Mouse (Mus musculus): ENCODE data around the gene Fkbp8. TPM values are rescaled to one million over a fixed set of nuclear protein-coding genes. Genes with fewer than 3 reads are reported as not detected.
A peak's percentile ranks its signal among the peaks of the same experiment; 100 is the strongest.

The Fkbp8 gene
- 406 and 425 TPM in 2 replicates for polyA plus RNA-seq (2015; fragmentation: Nextera tagmentation; extraction: Ambion mirVana)

DNA sequence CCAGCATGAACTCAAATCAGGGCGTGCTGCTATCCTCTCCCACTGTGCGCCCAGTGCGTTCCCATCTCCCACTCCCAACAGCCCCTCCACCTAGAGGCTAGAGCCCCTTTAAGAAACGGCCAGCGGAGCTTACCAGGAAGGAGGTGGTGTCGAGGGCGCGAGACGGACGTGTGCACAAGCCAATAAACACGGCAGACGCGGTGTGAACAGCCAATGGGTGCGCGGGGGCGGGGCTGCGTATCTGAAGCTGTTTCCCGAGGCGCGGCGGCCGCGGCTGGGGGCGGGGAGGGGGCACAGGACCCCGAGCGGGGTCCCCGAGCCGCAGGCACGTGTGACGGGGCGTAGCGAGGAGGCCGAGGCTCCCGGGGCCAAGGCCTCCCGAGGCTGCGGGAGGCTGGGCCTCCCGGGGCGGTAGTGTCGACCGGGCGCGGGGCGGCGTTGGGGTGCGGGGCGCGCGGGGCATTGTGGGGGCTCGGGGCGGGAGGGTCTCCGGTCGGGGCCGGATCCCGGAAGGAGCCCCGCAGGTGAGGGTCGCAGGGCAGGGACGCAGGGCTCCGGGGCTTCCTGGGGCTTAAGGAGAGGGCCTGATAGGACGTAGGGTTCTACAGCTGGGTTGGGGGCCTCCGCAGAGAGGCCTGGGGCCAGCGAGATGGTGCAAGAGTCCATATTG lies at the start of gene Fkbp8, which contains the start of gene Kxd1:
Gene Fkbp8 (plus strand): TSS at position 213 of the 670 bp plus-strand sequence.
Gene Kxd1 (minus strand): TSS at position 445 of the 670 bp plus-strand sequence.
- Histone ChIP-seq H3K27me3 (ENCODE audit: control insufficient read depth, insufficient read depth, low read depth, low read length) (no peaks in the 10 kb centered on the region), H3K9me3 (replicated peaks; ENCODE audit: control insufficient read depth, low read length, poor library complexity, severe bottlenecking) (no peaks in the 10 kb centered on the region), H3K4me2 (ENCODE audit: low read length) (peak within 1 kb of the TSS; percentile 75), H3K9ac (ENCODE audit: low read depth, low read length) (peak within 1 kb of the TSS; percentile 97), H3K36me3 (ENCODE audit: control insufficient read depth, insufficient read depth, low read length) (peaks cover 19% of the 10 kb centered on the region), H3K27ac (ENCODE audit: low read length) (peak within 1 kb of the TSS; percentile 93), H3K4me3 (ENCODE audit: low read depth, low read length) (peak within 1 kb of the TSS; percentile 81), H3K4me1 (ENCODE audit: control insufficient read depth, insufficient read depth, low read length) (peaks cover 16% of the 10 kb centered on the region)
- ATAC-seq, result peak; percentile 93
- under 1% methylated on average over 34 of the region's 61 CpGs for WGBS

DNA sequence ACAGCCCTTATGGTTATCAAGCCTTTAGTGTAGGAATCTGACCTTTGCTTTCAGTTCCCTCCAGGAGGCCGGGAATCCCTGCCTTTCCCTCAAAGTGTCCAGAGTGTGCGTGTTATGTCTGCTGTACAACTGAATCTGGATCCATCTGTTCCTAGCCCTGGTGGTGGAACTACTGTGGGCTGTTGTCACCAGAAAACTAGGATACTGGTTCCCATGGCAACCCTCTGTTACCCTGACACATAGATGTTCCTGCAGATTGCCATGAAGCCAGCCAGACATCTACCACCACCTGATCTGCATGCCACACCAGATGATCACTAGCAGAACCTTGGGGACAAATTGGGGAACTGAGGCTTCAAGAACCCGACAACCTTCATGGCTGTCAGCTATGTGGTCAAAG lies 45.6 kb upstream of the Fkbp8 start:
- Histone ChIP-seq H3K4me2 (ENCODE audit: low read length) (no peak overlapping the region), H3K9ac (ENCODE audit: low read depth, low read length) (no peak overlapping the region), H3K9me3 (replicated peaks; ENCODE audit: control insufficient read depth, low read length, poor library complexity, severe bottlenecking) (no peaks in the 10 kb centered on the region), H3K36me3 (ENCODE audit: control insufficient read depth, insufficient read depth, low read length) (peaks cover 2% of the 10 kb centered on the region; the same call in 1 of the 2 replicates), H3K4me3 (ENCODE audit: low read depth, low read length) (no peak overlapping the region), H3K4me1 (ENCODE audit: control insufficient read depth, insufficient read depth, low read length) (peaks cover 14% of the 10 kb centered on the region), H3K27ac (ENCODE audit: low read length) (no peak overlapping the region), H3K27me3 (ENCODE audit: control insufficient read depth, insufficient read depth, low read depth, low read length) (peaks cover 26% of the 10 kb centered on the region)
- ATAC-seq, result no peak
- 89% methylated on average over 3 of the region's 3 CpGs for WGBS

DNA sequence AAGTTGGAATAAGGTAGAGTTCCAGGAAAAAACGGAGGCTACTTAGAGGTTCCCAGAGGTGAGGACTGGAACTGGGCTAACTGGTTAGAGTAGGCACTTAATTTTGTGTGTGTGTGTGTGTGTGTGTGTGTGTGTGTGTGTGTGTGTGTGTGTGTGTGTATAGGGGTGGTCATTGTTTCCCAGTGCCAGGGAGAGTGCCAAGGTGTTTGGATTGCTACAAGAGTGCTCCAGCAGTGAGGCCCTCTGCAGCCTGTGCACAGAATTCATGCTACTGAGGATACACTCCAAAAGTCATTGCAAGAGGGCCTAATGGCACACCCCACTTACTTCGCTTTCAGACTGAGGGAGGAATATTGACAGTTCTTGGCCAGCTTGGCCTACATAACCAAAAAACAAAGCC lies 44.6 kb upstream of the Fkbp8 start:
- peaks cover 2% of the 10 kb centered on the region; the same call in 1 of the 2 replicates for H3K36me3 ChIP-seq (ENCODE audit: control insufficient read depth, insufficient read depth, low read length)
- H3K9me3 ChIP-seq (replicated peaks; ENCODE audit: control insufficient read depth, low read length, poor library complexity, severe bottlenecking), result no peaks in the 10 kb centered on the region
- H3K4me1 ChIP-seq (ENCODE audit: control insufficient read depth, insufficient read depth, low read length), result peaks cover 10% of the 10 kb centered on the region
- no peak overlapping the region for H3K27ac ChIP-seq (ENCODE audit: low read length)
- H3K27me3 ChIP-seq (ENCODE audit: control insufficient read depth, insufficient read depth, low read depth, low read length), result peaks cover 26% of the 10 kb centered on the region
- ATAC-seq, result no peak
- WGBS, result 65% methylated on average over 2 of the region's 2 CpGs
- no peak overlapping the region for H3K9ac ChIP-seq (ENCODE audit: low read depth, low read length)
- no peak overlapping the region for H3K4me2 ChIP-seq (ENCODE audit: low read length)
- H3K4me3 ChIP-seq (ENCODE audit: low read depth, low read length), result no peak overlapping the region

DNA sequence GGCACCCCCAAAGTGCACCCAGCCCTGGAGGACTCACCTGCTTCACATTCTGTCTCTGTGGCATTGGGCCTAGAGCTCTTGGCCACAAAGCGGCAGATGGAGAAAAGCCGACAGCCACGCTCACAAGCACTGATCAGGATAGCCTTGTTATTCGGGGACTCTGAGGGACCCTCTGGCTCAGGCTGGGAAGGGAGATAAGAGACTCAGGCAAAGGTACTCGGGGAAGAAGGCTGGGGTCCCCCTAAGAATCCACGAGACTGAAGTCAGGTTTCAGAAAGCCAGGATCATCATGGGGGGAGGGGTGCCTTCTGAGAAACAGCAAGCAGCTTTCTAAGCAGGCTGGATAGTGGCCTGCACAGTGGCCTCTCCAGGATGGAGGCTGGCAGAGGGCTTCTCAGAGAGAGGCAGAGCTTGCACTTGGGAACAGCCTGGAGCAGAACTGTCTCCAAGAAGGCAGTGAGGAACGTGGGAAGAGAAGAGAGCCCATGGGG lies 41.3 kb upstream of the Fkbp8 start:
- H3K27ac ChIP-seq (ENCODE audit: low read length), result no peak overlapping the region
- H3K4me1 ChIP-seq (ENCODE audit: control insufficient read depth, insufficient read depth, low read length), result peaks cover 26% of the 10 kb centered on the region
- H3K27me3 ChIP-seq (ENCODE audit: control insufficient read depth, insufficient read depth, low read depth, low read length), result peaks cover 41% of the 10 kb centered on the region
- peak overlapping the region; percentile 67 for H3K4me3 ChIP-seq (ENCODE audit: low read depth, low read length)
- H3K9me3 ChIP-seq (replicated peaks; ENCODE audit: control insufficient read depth, low read length, poor library complexity, severe bottlenecking), result no peaks in the 10 kb centered on the region
- H3K36me3 ChIP-seq (ENCODE audit: control insufficient read depth, insufficient read depth, low read length), result peaks cover 2% of the 10 kb centered on the region; the same call in 1 of the 2 replicates
- H3K4me2 ChIP-seq (ENCODE audit: low read length), result peak overlapping the region; percentile 83
- 36% methylated on average over 7 of the region's 7 CpGs for WGBS
- no peak for ATAC-seq
- H3K9ac ChIP-seq (ENCODE audit: low read depth, low read length), result peak overlapping the region; percentile 90

DNA sequence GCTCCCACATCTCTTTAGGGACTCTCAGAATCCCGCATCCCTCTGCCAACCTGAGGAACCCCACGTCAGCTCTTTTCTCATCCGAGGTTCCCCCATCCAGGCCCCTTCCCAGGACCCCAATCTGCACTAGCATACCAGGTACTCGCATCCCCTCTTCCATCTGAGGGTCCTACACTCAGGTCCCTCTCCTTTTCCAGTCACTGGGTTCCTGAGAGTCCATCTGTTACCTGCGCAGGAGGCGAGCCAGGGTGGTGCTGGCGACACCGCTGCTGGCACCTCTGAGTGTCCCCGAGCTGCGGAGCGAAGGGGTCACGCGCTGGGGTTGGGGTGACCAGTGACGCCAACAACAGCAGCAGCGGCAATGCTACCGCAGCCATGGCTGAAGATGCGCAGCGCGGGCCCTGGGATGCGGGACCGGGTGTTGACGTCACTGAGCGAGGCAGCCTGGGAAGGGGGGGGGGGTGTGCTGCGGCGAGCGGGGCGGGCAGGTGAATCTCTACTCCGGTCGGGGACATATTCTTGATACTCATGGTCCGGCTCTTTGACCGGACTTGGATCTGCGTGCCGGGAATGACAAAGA lies 40.5 kb upstream of the Fkbp8 start, which contains the start of gene Tmem59l:
Gene Tmem59l (minus strand): TSS at position 418 of the 580 bp plus-strand sequence.
- Histone ChIP-seq H3K4me2 (ENCODE audit: low read length) (peak within 1 kb of the TSS; percentile 83), H3K9ac (ENCODE audit: low read depth, low read length) (peak within 1 kb of the TSS; percentile 90), H3K27ac (ENCODE audit: low read length) (peak within 1 kb of the TSS; percentile 43; the same call in 1 of the 2 replicates), H3K4me3 (ENCODE audit: low read depth, low read length) (peak within 1 kb of the TSS; percentile 67), H3K4me1 (ENCODE audit: control insufficient read depth, insufficient read depth, low read length) (peaks cover 26% of the 10 kb centered on the region), H3K36me3 (ENCODE audit: control insufficient read depth, insufficient read depth, low read length) (peaks cover 2% of the 10 kb centered on the region; the same call in 1 of the 2 replicates), H3K27me3 (ENCODE audit: control insufficient read depth, insufficient read depth, low read depth, low read length) (peaks cover 49% of the 10 kb centered on the region), H3K9me3 (replicated peaks; ENCODE audit: control insufficient read depth, low read length, poor library complexity, severe bottlenecking) (no peaks in the 10 kb centered on the region)
- ATAC-seq, result peak; percentile 84
- 4% methylated on average over 33 of the region's 33 CpGs for WGBS

DNA sequence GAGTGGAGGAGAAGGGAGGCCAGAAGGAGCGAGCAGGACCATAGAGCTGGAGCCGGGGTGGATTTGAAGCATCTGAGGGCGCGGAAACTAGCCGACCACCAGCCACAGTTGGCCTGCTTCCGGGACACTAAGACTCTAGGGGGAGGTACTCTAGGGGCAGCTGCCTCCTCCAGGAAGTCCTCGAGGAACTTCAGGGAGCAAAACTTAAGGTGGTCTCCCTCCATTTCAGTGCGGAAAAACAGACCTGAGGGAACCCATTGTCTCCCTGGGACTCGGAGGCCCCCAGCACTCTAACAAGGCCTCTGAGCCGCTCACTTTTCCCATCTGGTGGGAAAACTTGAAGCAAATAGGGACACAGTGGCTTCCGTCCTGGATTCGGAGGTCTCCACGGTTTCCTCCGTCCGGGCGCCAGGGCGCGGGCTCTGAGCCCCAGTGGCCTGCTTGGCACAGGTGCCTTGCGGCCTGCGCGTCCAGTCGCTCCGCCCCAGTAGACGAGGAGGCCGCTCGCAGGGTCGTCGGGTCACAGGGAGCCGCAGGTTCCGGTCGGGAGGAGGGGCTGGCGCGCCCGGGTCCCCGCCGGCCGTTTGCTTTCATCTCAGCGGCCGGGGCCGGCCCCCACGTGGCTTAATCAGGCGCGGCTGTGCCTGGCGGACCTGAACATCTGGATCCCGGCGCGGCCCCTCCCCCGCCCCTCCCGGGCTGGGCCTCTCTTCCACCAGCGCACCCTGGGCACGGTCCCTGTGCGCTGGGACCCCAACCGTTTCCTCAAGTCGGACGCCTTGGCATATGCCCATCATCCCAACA lies 39.3 kb upstream of the Fkbp8 start:
- 2% methylated on average over 54 of the region's 55 CpGs for WGBS
- H3K9ac ChIP-seq (ENCODE audit: low read depth, low read length), result peak overlapping the region; percentile 53

GRCm38 (mm10) chr8:70488931-70489470 lies 38.5 kb upstream of the Fkbp8 start:
- Histone ChIP-seq H3K9me3 (replicated peaks; ENCODE audit: control insufficient read depth, low read length, poor library complexity, severe bottlenecking) (no peaks in the 10 kb centered on the region), H3K27ac (ENCODE audit: low read length) (no peak overlapping the region), H3K27me3 (ENCODE audit: control insufficient read depth, insufficient read depth, low read depth, low read length) (peaks cover 63% of the 10 kb centered on the region), H3K9ac (ENCODE audit: low read depth, low read length) (0 out of 2 replicates have a peak overlapping the region, but pooled peaks have one; percentile 11), H3K4me2 (ENCODE audit: low read length) (peak overlapping the region; percentile 20), H3K4me1 (ENCODE audit: control insufficient read depth, insufficient read depth, low read length) (peaks cover 42% of the 10 kb centered on the region), H3K36me3 (ENCODE audit: control insufficient read depth, insufficient read depth, low read length) (peaks cover 2% of the 10 kb centered on the region; the same call in 1 of the 2 replicates), H3K4me3 (ENCODE audit: low read depth, low read length) (no peak overlapping the region; the same call in 1 of the 2 replicates)
- no peak for ATAC-seq
- 2% methylated on average over 14 of the region's 14 CpGs for WGBS

More for the DNA sequence above, 39.3 kb upstream of the Fkbp8 start:
- Histone ChIP-seq H3K27ac (ENCODE audit: low read length) (no peak overlapping the region), H3K4me2 (ENCODE audit: low read length) (peak overlapping the region; percentile 83), H3K9me3 (replicated peaks; ENCODE audit: control insufficient read depth, low read length, poor library complexity, severe bottlenecking) (no peaks in the 10 kb centered on the region), H3K4me1 (ENCODE audit: control insufficient read depth, insufficient read depth, low read length) (peaks cover 34% of the 10 kb centered on the region), H3K27me3 (ENCODE audit: control insufficient read depth, insufficient read depth, low read depth, low read length) (peaks cover 56% of the 10 kb centered on the region), H3K4me3 (ENCODE audit: low read depth, low read length) (peak overlapping the region; percentile 67), H3K36me3 (ENCODE audit: control insufficient read depth, insufficient read depth, low read length) (peaks cover 2% of the 10 kb centered on the region; the same call in 1 of the 2 replicates)
- ATAC-seq, result no peak

- peak overlapping the region; percentile 17 for H3K4me3 ChIP-seq (ENCODE audit: low read depth, low read length)
Observed at GRCm38 (mm10) chr8:70489576-70489975, 37.9 kb upstream of the Fkbp8 start.

More at GRCm38 (mm10) chr8:70489576-70489975, 37.9 kb upstream of the Fkbp8 start:
- Histone ChIP-seq H3K27me3 (ENCODE audit: control insufficient read depth, insufficient read depth, low read depth, low read length) (peaks cover 63% of the 10 kb centered on the region), H3K9me3 (replicated peaks; ENCODE audit: control insufficient read depth, low read length, poor library complexity, severe bottlenecking) (no peaks in the 10 kb centered on the region), H3K9ac (ENCODE audit: low read depth, low read length) (0 out of 2 replicates have a peak overlapping the region, but pooled peaks have one; percentile 11), H3K4me2 (ENCODE audit: low read length) (peak overlapping the region; percentile 20; the same call in 1 of the 2 replicates), H3K27ac (ENCODE audit: low read length) (no peak overlapping the region), H3K4me1 (ENCODE audit: control insufficient read depth, insufficient read depth, low read length) (peaks cover 46% of the 10 kb centered on the region), H3K36me3 (ENCODE audit: control insufficient read depth, insufficient read depth, low read length) (0 out of 2 replicates have a peak, but pooled peaks cover 2% of the 10 kb centered on the region)
- WGBS, result under 1% methylated on average over 22 of the region's 41 CpGs
- ATAC-seq, result no peak
